Mouse (Mus musculus): ENCODE results near the gene Cysltr2.
A peak's percentile ranks its signal among the peaks of the same experiment; 100 is the strongest.

Gene Cysltr2

DNA sequence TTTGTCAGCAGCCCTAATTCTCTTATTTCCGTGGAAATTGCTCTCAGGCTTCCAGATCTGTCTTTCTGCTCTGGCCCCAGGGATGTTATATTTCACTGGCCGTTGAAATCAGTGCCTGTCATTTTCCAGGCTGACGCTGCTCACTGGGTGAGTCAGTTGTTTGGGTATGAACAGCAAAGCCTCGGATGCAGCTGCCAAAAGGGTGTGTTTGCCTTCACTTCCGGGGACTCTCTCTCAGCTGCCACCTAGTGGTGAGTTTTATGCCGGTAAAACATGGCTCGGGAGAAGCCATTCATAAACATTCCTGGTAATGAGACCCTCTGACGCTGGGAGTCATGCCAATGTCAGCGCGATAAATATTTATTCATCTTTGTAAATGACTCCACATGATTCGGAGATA lies 65.5 kb downstream of the Cysltr2 start:
- DNase-seq, result peak; percentile 82 to 90

- no peak for DNase-seq
Observed at GRCm38 (mm10) chr14:72982981-72983436, 65.9 kb downstream of the Cysltr2 start.

DNA sequence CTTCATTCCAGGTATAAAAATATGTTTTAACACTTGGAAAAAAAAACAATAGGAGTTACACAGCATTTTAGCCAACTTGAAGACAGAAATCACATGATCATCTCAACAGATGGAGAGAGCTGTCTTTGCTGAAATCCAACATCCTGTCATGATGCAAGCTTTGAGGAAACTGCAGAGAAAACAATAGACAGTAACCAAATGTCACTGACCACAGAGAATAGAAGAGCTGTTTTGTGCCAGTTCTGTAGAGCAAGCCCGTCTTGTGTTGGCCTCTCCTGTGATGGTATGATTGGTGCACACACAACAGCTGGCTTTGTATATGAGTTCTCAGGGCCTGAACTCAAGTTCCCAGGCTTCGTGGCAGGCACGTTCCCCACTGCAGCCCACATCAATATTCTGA lies 68.2 kb downstream of the Cysltr2 start:
- DNase-seq, result no peak

DNA sequence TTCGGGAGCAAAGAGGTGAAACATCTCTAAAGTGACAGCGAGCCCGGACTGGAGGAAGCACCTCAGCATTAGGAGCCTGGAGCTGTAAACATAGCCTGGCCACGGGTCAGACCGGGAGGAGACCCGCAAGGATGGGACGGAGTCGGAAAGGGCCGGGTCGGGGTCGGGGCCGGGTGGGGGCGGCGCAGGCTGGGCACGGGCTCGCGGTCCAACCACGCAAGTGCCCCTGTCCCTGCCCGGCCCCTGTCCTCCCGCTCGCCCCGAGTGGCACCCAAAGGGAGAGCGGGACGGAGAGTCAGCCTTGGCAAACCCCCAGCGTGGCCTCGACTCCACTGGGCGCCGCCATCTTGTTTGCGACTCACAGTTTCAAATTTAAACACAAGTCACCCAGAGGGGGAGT lies 68.8 kb downstream of the Cysltr2 start:
- DNase-seq, result no peak

GRCm38 (mm10) chr14:72976111-72976510 lies 72.8 kb downstream of the Cysltr2 start:
- DNase-seq, result no peak

All from lung, adult 18-20 months (tissue).